Mouse (Mus musculus) spleen, postnatal 10 days (tissue): ENCODE data around the gene Zbtb37.

ENCODE experiments used
- DNase-seq, 2 experiments: peaks; one replicate each; pipeline ENCODE4 v3.0.0; 2021 to 2022; ENCODE audit warnings: low spot score in 2 of 2

Gene Zbtb37

DNA sequence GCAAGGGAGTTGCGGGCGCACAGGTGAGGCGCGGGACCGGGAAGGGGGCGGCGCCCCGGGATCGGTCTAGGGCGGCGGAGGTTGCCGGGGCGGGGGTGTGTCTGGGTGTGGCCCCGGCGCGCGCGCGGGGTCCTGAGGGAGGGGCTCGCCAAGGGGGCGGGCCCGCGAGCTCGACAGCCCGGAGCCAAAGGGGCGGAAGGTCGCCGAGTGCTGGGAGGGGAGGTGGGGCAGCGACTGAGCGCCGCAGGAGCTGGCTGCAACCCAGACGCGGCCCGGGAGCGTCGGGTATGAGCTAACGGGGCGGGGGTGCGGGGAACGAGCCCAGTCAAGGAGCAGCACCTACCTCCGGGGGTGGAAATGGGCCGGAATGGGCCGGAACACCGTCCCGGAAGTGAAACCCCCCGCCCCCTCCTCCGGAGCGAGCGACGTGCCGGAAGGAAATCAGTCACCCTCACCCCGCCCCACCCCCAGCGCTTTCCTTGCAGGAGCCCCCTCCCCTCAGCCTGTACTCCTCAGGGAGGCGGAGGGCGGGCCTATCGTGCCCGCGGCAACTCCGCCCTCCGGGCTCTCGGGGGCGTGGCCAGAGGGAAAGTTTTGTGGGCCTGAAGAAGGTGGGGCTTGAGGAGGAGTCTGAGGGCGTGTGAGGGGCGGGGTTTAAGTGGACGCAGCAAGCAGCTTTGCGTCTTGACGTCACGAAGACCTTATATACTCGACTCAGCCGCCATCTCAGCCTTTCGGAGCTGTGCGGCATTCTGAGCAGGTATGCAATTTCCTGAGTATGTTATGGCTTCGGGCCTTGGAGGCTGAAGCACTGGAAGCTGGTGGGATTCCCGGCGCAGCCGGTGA lies at the start of gene Zbtb37:
TSS of gene Zbtb37 (minus strand) at position 415 of the 846 bp plus-strand sequence.
- DNase-seq = peak; percentile 98 to 100

GRCm38 (mm10) chr1:161077243-161077642 lies 42.6 kb upstream of the Zbtb37 start:
- DNase-seq = no peak

DNA sequence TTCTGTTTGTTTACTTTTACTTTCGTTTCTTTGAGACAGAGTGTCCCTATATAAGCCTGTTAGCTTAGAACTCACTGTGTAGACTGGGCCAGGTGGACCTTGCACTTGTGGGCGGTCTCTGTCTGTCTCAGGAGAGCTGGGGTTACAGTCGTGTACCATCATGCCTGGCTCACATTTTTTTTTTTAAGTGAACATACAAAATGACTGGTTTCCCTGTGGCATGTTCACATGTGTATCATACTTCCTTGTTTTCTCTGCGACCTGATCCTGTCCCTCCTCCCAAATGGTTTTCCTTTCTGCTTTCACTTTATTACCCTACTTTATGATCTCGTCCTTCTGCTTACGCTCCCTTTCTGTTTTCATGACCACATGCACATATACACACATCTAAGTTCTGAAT lies 41.6 kb upstream of the Zbtb37 start:
- DNase-seq = no peak

DNA sequence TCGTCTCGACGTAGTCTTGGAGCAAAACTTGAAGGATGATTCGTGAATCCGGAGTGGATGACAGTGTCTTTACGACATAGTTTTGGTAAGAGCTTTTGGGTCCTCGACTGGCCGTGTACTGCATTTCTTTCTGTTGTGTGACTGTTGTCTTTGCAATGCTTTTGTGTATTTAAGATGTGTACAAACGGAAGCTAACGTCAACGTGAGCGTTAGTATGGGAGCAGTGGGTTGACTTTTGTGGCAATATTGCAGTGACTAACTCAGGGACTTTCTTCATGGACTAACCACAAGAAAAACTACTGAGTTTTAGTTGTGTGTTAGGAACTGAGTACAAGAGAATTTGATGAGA lies 36.6 kb upstream of the Zbtb37 start:
- DNase-seq = no peak

GRCm38 (mm10) chr1:161070352-161071271 lies 36.0 kb upstream of the Zbtb37 start, which contains the start of the genes Dars2 and Cenpl:
TSS of gene Dars2 (minus strand) at chr1:161070658.
TSS of gene Cenpl (plus strand) at chr1:161070713.
- peak; percentile 86 to 93 for DNase-seq

DNA sequence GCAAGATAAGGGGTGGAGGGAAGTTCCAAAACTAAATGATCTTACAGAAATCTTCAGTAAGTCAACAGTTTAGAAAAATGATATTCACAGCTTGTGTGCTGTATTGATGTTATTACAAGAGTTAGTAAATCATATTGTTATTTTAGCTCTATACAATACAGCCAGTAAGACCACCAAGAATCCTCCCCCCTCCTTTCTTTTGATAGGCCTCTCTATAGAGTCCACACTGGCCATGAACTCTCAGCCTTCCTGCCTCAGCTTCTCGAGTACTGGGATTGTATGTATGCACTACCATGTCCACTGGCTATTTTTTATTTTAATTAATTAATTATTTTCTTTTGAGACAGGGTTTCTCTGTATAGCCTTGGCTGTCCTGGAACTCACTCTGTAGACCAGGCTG lies 28.7 kb upstream of the Zbtb37 start:
- DNase-seq = no peak

- no peak for DNase-seq
These were observed 22.5 kb upstream of the Zbtb37 start for GRCm38 (mm10) chr1:161057164-161057563.

- DNase-seq = no peak
These were observed 12.3 kb upstream of the Zbtb37 start for GRCm38 (mm10) chr1:161046972-161047371.

GRCm38 (mm10) chr1:161041261-161042020 lies 6.8 kb upstream of the Zbtb37 start:
- no peak for DNase-seq

DNA sequence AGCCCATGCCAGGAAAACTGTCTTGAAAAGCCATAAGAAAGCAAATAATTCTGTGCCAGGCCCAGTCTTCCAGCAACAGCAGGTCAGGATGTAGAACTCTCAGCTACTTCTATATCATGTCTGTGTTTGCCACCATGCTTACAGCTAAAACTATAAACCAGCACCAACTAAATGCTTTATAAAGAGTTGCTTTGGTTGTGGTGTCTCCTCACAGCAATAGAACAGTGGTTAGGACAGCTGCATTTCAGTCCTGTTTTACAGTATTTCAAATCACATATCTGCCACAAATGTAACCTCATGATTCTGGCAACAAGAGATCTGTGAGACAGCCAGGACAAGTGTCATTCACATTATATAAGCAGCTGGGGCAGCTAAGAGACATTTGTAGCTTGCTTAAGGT lies 6.2 kb upstream of the Zbtb37 start:
- no peak for DNase-seq

GRCm38 (mm10) chr1:161040426-161040770 lies 5.7 kb upstream of the Zbtb37 start:
- DNase-seq = no peak

DNA sequence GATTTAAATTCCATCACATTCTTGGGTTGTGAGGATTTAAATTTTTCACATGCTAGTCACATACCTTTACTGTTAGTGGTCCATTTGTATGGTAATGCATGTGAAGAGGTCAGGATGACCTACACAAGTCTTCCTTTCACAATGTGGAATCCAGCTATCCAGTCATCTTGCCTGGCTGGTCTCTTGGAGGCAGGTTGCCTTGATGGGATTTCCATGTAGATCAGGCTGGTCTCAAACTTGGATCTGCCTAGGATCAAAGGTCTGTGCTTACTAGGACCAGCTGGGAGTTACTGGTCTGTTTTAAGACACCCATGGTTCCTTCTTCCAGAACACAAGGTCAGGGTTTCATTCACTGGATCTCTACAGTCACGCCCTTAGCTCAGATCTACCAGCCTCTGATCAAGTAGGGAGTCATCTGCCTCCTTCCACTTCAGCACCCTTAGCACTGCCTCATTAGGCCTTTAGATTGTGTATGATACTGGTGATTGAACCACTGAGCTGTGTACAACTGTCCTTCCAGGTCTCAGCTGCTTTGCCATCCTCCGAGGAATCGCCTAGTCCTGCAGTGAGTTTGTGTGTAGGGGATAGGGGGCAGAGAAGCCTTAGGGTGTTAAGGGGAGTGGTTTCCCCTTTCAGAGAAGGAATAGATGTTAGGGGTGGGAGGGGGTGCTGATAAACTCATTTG lies 5.2 kb upstream of the Zbtb37 start:
- DNase-seq = no peak

GRCm38 (mm10) chr1:161038968-161039721 lies 4.5 kb upstream of the Zbtb37 start:
- DNase-seq = no peak

GRCm38 (mm10) chr1:161038004-161038403 lies 3.4 kb upstream of the Zbtb37 start:
- no peak for DNase-seq

DNA sequence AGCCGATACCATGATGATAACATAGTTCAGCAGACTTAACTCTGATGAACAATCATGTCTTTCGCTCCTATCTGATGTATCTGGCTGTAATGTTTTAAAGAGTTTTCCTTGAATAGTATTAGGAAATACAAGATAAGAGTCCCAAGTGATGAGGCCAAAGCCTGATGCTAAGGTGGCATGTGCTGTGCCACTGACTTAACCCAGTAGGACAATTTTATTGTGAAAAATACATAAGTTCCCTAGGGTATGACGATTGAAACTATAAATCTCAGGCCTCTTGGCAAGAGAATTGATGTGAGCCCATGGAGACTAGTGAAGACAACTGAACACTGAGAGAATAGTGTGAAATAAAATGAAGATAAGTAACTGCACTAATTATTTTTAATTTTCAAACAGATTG lies 3.0 kb upstream of the Zbtb37 start:
- no peak for DNase-seq

- DNase-seq = no peak
These were observed 2.4 kb upstream of the Zbtb37 start for GRCm38 (mm10) chr1:161037026-161037425.

GRCm38 (mm10) chr1:161036411-161036841 lies 1.8 kb upstream of the Zbtb37 start:
- peak in 1 of 2 experiments; percentile 22 for DNase-seq

DNA sequence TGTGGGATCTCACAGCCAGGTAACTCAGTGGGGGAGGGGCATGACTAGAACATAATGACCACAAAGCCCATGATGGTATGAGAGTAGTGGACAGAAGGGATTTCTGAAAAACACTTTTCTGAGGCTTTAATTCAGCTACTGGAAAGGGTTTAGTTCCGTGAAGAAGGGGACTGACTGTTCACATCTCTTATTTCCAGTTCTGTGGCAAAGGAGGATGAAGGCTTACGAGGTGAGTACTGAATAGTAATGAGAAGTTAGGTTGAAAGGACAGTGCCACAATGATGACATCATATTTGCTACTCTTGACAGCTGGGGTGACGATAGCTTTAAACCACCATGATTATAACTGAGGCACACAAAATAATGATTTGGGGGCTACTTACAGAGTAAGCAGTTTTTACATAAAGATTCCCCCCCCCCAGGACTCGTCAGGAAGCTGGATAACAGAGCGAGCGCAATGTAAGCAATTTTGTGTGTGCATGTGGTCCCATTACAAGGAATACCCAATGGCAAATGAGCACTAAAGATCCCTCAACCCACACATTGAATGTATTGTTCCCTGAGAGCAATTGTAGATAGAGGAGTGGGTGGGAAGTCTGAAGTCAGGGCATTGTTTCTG lies 1.2 kb upstream of the Zbtb37 start:
- DNase-seq = peak in 1 of 2 experiments; percentile 17

- peak in 1 of 2 experiments; percentile 73 for DNase-seq
These were observed 684 bp upstream of the Zbtb37 start for GRCm38 (mm10) chr1:161035281-161035785.
